Mouse (Mus musculus): ENCODE results near the gene Nfyb. TPM values are rescaled to one million over a fixed set of nuclear protein-coding genes. Genes with fewer than 3 reads are reported as not detected.

Gene Nfyb
- polyA plus RNA-seq, 1 experiment = 56.4 TPM

GRCm38 (mm10) chr10:82698712-82699261 is 65.2 kb downstream of the Nfyb start:
- H3K4me3 ChIP-seq (ENCODE audit: insufficient read depth, low read length) = peak overlapping the region; percentile 87
- peak overlapping the region; percentile 36 for H3K27ac ChIP-seq (ENCODE audit: insufficient read depth, low read length)
- peak; percentile 80 for TF ChIP-seq POLR2A (IDR thresholded peaks at IDR 0.05; ENCODE audit: low read depth, low read length)
- TF ChIP-seq CTCF (IDR thresholded peaks at IDR 0.05; ENCODE audit: borderline replicate concordance, insufficient read depth, low read length) = no peak
- peaks cover 4% of the 10 kb centered on the region; the same call in 1 of the 2 replicates for H3K4me1 ChIP-seq (ENCODE audit: control insufficient read depth, insufficient read depth, low read length)

Other genes with a start within 250 kb of the Nfyb start
- gene 1190007I07Rik, start 140.9 kb downstream of the Nfyb start, polyA plus RNA-seq (2011; ENCODE audit: insufficient read length, low read depth, missing spikeins) = 12.0 and 15.2 TPM in 2 replicates
- gene Tdg, start 134.3 kb downstream of the Nfyb start, polyA plus RNA-seq (2011; ENCODE audit: insufficient read length, low read depth, missing spikeins) = 37.8 and 40.0 TPM in 2 replicates
- 6.2 and 10.4 TPM in 2 replicates for gene Glt8d2, start 73.5 kb downstream of the Nfyb start, polyA plus RNA-seq (2011; ENCODE audit: insufficient read length, low read depth, missing spikeins)
- gene Hcfc2, start 68.0 kb downstream of the Nfyb start, polyA plus RNA-seq (2011; ENCODE audit: insufficient read length, low read depth, missing spikeins) = 37.7 and 49.3 TPM in 2 replicates
- gene Txnrd1, start 69.8 kb upstream of the Nfyb start, polyA plus RNA-seq (2011; ENCODE audit: insufficient read length, low read depth, missing spikeins) = 151 and 179 TPM in 2 replicates
- gene Eid3, start 102.5 kb upstream of the Nfyb start, polyA plus RNA-seq (2011; ENCODE audit: insufficient read length, low read depth, missing spikeins) = 4.1 and 4.4 TPM in 2 replicates
- gene Chst11, start 221.4 kb upstream of the Nfyb start, polyA plus RNA-seq (2011; ENCODE audit: insufficient read length, low read depth, missing spikeins) = 12.9 and 20.7 TPM in 2 replicates

All from embryonic fibroblast, embryonic 13.5 days (primary cell).